Comparison of ENCODE assay signal across 8 mouse cellular contexts in genomic region chr5:75152021-75152425, GRCm38 (mm10). TPM values are rescaled to one million over a fixed set of nuclear protein-coding genes. Genes with fewer than 3 reads are reported as not detected.
A peak's percentile ranks its signal among the peaks of the same experiment; 100 is the strongest.
DNase-seq lines count a peak whose midpoint lies in the region; ATAC-seq and TF ChIP-seq lines count a peak whose summit lies in the region.

Gene Pdgfra (plus strand): TSS chr5:75152292.

- intact Hi-C loops in heart, postnatal 10 days (cut with DNase I): loop anchor here (5.0 kb wide), 1 partner anchor 1390 kb away; no protein-coding TSS in a partner anchor

- ATAC-seq in forebrain, embryonic 11.5 days (replicated peaks; ENCODE audit: low FRiP score): no peak
- no peak for ATAC-seq in midbrain, embryonic 11.5 days (ENCODE audit: low FRiP score)
- ATAC-seq in monocyte, adult 5-6 weeks (replicated peaks; ENCODE audit: insufficient number of reproducible peaks, low FRiP score, low TSS enrichment, poor library complexity, severe bottlenecking): no peak

- H3K9ac ChIP-seq in forebrain, embryonic 11.5 days (ENCODE audit: low read length): peak within 1 kb of the TSS; percentile 39
- no peak within 1 kb of the TSS for H3K9ac ChIP-seq in midbrain, embryonic 11.5 days (ENCODE audit: low read length)

- H3K27ac ChIP-seq in layer of hippocampus, adult 2 months: peak within 1 kb of the TSS; percentile 5; the same call in 1 of the 2 replicates
- 0 out of 2 replicates have a peak within 1 kb of the TSS, but pooled peaks have one; percentile 37 for H3K27ac ChIP-seq in forebrain, embryonic 11.5 days (ENCODE audit: low read depth, low read length)
- peak within 1 kb of the TSS; percentile 30; the same call in 1 of the 2 replicates for H3K27ac ChIP-seq in midbrain, embryonic 11.5 days (ENCODE audit: low read depth, low read length)

- peak within 1 kb of the TSS; percentile 41 for H3K4me2 ChIP-seq in forebrain, embryonic 11.5 days (ENCODE audit: low read depth, low read length, severe bottlenecking)
- peak within 1 kb of the TSS; percentile 19 for H3K4me2 ChIP-seq in midbrain, embryonic 11.5 days

- peaks cover 80% of the 10 kb centered on the region for H3K27me3 ChIP-seq in forebrain, embryonic 11.5 days (ENCODE audit: control insufficient read depth, insufficient read depth, low read length)
- peaks cover 94% of the 10 kb centered on the region for H3K27me3 ChIP-seq in midbrain, embryonic 11.5 days (ENCODE audit: control insufficient read depth, insufficient read depth, low read length)

- DNase-seq in layer of hippocampus, adult 2 months (ENCODE audit: low spot score in 2 of 2): no peak
- DNase-seq in layer of hippocampus, adult 9-10 months (ENCODE audit: low spot score): no peak
- no peak for DNase-seq in forebrain, embryonic 11.5 days (ENCODE audit: low spot score)
- peak; percentile 57 to 61 for DNase-seq in heart, postnatal 10 days
- DNase-seq in left cerebral cortex, adult 8-10 months (ENCODE audit: low spot score in 2 of 2): no peak
- DNase-seq in midbrain, embryonic 11.5 days (ENCODE audit: low spot score, missing footprints): peak; percentile 95
- no peak for DNase-seq in cerebellum, adult 11 months

- H3K36me3 ChIP-seq in forebrain, embryonic 11.5 days (ENCODE audit: control insufficient read depth, insufficient read depth, low read length): no peaks in the 10 kb centered on the region
- no peaks in the 10 kb centered on the region; the same call in 1 of the 2 replicates for H3K36me3 ChIP-seq in midbrain, embryonic 11.5 days (ENCODE audit: control insufficient read depth, insufficient read depth, low read length)

- 1% methylated on average over 10 of the region's 10 CpGs for WGBS in forebrain, embryonic 11.5 days
- WGBS in midbrain, embryonic 11.5 days: under 1% methylated on average over 10 of the region's 10 CpGs

- no peaks in the 10 kb centered on the region for H3K9me3 ChIP-seq in forebrain, embryonic 11.5 days (ENCODE audit: control insufficient read depth, low read length)
- H3K9me3 ChIP-seq in midbrain, embryonic 11.5 days (ENCODE audit: control insufficient read depth, low read length): no peaks in the 10 kb centered on the region

- TF ChIP-seq CTCF in layer of hippocampus, adult 2 months (conservative IDR thresholded peaks at IDR 0.05): no peak

- H3K4me1 ChIP-seq in forebrain, embryonic 11.5 days (replicated peaks; ENCODE audit: control insufficient read depth, insufficient read depth, low read length): peaks cover 26% of the 10 kb centered on the region
- H3K4me1 ChIP-seq in midbrain, embryonic 11.5 days (ENCODE audit: control insufficient read depth, insufficient read depth, low read length): peaks cover 30% of the 10 kb centered on the region

- peak within 1 kb of the TSS; percentile 30; the same call in 1 of the 2 replicates for H3K4me3 ChIP-seq in layer of hippocampus, adult 2 months
- peak within 1 kb of the TSS; percentile 44 for H3K4me3 ChIP-seq in forebrain, embryonic 11.5 days (ENCODE audit: low read depth, low read length)
- H3K4me3 ChIP-seq in midbrain, embryonic 11.5 days (ENCODE audit: low read depth, low read length): peak within 1 kb of the TSS; percentile 25

RNA-seq across cellular contexts. Expression of gene Pdgfra, which starts in this region (rescaled TPM):
- 10 to 100 TPM; 40.4 to 40.5 TPM for total RNA-seq in layer of hippocampus, adult 2 months (2021)
- polyA plus RNA-seq in forebrain, embryonic 11.5 days (2014; fragmentation: Nextera tagmentation; extraction: Ambion mirVana): 21.6 and 24.0 TPM in 2 replicates
- total RNA-seq in heart, postnatal 10 days (2021): 10 to 100 TPM; 43.3 to 51.1 TPM
- total RNA-seq in left cerebral cortex, adult 8-10 months (2022): 10 to 100 TPM; 36.1 to 41.1 (median 40.3) TPM
- 18.2 and 22.0 TPM in 2 replicates for polyA plus RNA-seq in midbrain, embryonic 11.5 days (2014; fragmentation: Nextera tagmentation; extraction: Ambion mirVana)
- not detected in 3 replicates for total RNA-seq in monocyte, adult 5-6 weeks (2017)

Comparison
In these comparisons a context has a peak if more than half of its experiments do, and no peak if none do; other contexts are left out.
1. RNA of gene Pdgfra (total RNA-seq): 43.3 to 51.1 TPM in heart, postnatal 10 days, 36.1 to 41.1 TPM in left cerebral cortex, adult 8-10 months and 40.4 to 40.5 TPM in layer of hippocampus, adult 2 months; not detected in monocyte, adult 5-6 weeks; every median in the first group is over 10 times any median in the second.
2. DNase-seq: peak in heart, postnatal 10 days (2 of 2) and midbrain, embryonic 11.5 days (single experiment); none in layer of hippocampus, adult 2 months (0 of 2), layer of hippocampus, adult 9-10 months (single experiment), forebrain, embryonic 11.5 days (single experiment), left cerebral cortex, adult 8-10 months (0 of 2) and cerebellum, adult 11 months (single experiment).
3. Peak in every context shown above with its lines, with median percentiles within 50 percentile points of each other: H3K27ac ChIP-seq and H3K4me3 ChIP-seq.